Mouse (Mus musculus) cerebellum, postnatal 36 days (tissue): ENCODE measurements at regions not wholly inside any gene's neighbourhood (a gene's known extent, or its start where the extent isn't known, plus 50 kb on each side); places are given as distances from the start of the nearest gene placed in this dataset.

Experiments
- DNase-seq, 2 experiments: peaks; one replicate each; pipeline ENCODE4 v3.0.0; 2021 to 2022; ENCODE audit warnings: mixed read lengths in 2 of 2

DNA sequence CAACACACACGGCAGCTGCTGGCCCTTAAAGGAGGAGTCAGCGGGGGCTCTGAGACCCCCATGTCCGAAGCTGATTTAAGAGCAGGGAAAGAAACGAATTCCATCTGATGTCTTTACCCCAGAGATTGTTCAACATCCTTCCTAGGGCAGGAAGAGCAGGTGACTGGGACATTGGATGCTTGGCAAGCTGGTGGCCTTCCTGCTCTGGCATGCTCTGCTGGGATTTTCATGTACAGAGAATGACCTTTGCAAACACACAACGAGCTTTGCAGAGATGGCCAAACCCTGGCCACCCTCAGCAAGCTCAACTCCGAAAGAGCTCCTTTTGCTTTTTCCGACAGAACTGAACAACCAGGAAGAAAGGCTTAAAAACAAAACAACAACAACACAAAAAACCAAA lies 194.7 kb upstream of the Map3k1 start:
- DNase-seq, result no peak

DNA sequence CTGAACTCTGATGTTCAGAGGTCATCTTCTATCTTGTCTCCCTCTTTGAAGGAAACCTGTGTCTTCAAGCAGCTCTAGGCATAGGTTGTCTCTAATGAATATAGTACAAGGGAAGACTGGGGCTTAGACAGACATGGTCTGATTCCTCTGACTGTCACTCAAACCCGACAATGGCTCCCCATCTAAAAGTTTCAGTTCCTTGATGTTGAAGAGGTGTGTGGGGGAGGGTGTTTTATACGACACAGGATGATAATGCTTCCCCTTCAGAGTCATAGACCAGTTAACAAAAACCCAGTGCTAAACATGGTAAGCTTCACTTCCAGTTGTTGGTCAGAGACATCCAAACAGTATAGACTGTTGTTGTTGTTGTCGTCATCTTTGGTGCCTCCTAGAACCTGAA lies 195.3 kb upstream of the Map3k1 start:
- DNase-seq, result no peak

DNA sequence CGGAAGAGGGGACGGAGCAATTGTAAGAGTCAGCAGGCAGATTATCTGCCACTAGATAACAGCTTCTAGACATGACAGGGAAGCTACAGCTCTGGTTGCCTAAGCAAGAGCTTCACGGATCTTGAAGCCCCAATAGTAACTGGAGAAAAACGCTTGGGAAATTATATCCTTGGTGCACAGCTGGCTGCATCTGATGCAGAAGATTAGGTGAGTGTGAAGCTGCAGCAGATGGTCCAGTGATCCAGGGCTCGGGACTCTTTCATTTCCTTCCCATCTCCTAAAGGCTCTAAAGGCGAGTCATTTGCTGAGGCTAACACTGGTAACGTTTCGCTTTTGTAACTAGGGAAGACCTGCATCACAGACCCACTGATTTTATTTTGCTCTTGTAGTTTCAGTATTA lies 196.6 kb upstream of the Map3k1 start:
- DNase-seq, result no peak

DNA sequence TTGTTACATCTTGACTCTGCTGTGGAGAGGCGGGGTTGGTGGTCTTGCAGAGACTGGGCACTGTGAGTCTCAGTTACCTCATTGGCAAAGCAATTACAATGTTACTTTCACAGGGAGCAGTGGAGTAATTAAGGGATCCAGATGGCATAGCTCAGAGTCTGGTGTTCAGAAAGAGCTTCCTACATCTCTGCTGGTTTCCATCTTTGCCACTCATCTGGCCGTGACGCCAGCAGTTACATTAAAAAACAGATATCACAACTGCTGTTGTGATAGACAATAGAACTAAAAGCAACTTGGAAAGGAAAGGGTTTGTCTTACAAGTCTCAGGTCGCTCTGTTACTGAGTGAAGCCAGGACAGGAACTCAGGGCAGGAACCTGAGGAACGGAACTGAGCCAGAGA lies 200.0 kb upstream of the Map3k1 start:
- DNase-seq, result no peak

DNA sequence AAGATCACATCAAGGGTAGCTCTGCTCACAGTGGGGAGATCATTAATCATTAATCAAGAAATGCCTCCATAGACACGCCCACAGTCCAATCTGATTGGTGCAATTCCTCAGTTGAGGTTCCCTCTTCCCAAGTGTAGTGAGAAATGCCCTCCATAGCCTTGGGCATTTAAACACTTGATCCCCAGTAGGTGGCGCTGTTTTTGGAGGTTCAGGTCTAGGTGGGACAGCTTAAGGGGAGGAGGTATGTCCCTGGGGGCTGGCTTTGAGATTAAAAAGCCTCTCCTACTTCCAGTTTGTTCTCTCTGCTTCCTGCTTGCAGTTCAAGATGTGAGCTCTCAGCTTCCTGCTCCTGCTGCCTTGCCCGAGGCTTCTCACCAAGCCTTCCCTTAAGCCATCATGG lies 200.5 kb upstream of the Map3k1 start:
- DNase-seq, result no peak

DNA sequence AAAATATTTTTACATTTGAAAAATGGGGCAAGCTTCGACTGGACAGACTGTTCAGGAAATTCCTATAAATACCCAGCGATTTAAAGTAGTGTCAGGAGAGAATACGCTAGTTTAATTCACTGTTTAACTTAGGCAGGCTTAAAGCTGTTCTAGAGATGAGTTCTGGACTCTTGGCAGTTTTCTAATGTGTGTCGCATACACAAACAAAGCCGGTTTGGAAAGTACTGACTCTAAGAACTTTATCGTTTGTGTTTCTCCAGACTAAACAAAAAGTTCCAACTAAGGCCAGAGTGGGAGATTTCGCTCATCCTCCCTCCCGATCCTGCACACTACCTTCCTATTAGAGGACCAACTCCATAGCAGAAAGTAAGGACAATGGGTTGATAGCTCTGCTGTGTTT lies 201.7 kb upstream of the Map3k1 start:
- no peak for DNase-seq

DNA sequence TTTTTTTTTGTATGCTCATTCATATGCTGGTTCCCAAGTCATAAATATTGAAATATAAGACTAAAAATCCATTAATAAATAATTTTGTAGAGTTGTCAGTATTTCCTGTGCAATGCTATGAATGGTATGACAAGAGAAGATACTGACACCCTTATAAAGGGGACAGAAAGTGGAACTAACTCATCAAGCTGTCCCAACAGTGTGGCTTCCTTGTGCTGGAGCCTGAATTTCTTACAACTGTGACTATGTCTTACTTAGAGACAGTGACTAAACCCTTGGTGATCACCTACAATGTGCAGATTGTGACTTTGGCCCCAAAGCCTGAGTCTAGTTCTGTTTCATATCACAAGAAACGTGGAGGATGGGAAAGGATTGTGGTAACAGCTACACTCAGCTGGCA lies 203.8 kb upstream of the Map3k1 start:
- no peak for DNase-seq

DNA sequence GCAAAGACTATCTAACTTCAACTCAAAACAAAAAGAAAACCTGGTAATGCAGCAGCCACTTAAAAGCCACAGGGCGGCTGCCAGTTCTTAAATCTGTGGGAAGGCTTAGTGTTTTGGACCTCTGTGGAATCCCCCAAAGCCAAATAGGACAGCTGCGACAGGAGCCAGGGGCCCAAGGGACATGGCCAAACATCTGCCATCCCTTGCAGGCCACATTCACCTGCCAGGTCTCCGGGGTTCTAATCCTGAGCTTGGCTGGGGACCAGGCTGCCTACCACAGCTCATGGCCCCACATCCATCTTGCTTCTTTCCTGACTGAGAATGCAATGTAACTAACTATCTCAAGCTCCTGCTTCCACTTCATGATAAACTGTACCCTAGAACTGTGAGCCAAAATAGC lies 206.3 kb upstream of the Map3k1 start:
- no peak for DNase-seq

DNA sequence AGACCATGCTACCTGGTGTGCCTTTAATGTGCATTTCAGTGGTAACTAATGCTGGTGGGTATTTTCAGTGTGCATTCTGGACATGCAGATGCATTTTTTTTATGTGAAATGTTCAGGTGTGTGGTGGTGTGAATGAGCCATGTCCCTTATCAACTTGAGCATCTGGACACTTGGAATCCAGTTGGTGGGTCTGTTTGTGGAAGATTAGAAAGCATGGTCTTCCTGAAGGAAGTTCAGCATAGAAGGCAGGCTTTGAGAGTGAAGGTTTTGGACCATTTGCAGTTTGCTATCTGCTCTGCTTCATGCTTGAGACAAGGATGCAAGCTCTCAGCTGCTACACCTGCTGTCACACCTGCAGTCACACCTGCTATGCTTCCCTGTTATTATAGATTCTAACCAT lies 207.5 kb upstream of the Map3k1 start:
- no peak for DNase-seq

DNA sequence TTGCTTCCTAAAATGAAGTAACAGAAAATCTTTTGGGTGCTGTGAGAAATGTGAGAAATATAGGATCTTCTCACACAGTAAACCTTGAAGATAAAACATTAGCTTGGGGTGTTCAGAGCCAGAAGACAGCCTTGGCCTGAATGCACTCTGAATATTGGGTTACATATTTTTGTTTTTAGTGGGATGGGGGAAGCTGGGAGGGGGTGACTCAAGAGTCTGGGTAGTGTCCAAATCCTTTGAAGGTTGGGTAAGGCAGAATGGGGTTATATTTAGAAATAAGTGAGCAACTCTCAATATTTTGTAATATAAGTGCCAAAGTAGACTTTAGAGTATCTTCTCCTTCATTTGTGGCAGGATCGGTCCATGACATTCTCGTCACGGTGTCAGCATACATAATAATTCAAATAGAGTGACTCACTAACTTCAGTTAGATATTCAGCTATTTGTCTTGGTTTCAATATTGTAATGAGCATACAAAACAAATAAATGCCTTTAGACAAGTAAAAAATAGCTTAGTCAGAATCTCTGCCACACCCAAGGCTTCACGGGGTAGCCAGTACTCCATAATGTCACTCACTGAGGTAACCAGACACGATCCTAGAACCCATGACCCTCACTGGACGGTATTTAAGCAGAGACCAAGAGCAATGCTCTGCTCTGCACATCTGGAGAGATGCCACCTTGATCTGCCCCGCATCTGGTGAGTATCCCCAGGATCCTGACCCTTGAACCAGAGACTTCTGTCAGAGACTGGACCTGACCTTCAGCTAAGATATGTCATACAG lies 209.9 kb upstream of the Map3k1 start:
- no peak for DNase-seq

DNA sequence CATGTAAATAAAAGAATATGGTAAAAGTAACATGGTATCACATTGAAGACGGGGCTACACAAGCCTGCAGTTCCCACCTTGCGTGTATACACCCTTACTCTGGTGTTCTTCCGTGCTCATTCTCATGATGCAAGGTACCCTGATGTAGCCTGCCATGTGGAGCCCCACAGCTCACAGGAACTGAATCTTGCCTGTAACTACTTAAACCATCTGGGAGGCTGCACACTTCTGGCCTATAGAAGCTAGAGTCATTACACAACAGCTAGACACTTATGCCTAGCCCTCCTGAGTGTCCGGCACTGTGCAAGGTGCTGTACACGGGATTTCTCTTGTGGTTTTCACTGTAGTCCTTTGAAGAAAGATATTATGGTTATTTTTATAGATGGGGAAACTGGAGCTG lies 210.8 kb upstream of the Map3k1 start:
- DNase-seq, result no peak

DNA sequence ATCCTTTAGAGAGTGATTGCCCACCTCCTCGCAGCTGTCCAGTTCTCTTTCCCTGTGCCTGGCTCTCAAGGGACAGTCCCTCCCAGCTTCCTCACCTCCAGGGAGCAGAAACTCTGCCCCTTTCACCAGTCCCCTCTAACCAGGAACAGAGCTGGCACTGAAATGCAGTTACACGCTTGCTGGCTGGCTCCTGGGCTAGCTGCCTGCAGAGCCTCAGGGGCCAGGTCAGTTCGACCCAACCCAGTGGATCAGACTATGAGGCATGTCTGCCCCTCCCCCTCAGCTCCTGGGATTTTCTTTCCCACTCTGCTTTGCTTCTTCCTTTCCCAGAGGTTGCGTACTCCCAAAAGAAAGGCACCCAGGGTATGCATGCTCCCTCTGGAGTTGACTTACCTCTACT lies 214.4 kb upstream of the Map3k1 start:
- DNase-seq, result no peak

DNA sequence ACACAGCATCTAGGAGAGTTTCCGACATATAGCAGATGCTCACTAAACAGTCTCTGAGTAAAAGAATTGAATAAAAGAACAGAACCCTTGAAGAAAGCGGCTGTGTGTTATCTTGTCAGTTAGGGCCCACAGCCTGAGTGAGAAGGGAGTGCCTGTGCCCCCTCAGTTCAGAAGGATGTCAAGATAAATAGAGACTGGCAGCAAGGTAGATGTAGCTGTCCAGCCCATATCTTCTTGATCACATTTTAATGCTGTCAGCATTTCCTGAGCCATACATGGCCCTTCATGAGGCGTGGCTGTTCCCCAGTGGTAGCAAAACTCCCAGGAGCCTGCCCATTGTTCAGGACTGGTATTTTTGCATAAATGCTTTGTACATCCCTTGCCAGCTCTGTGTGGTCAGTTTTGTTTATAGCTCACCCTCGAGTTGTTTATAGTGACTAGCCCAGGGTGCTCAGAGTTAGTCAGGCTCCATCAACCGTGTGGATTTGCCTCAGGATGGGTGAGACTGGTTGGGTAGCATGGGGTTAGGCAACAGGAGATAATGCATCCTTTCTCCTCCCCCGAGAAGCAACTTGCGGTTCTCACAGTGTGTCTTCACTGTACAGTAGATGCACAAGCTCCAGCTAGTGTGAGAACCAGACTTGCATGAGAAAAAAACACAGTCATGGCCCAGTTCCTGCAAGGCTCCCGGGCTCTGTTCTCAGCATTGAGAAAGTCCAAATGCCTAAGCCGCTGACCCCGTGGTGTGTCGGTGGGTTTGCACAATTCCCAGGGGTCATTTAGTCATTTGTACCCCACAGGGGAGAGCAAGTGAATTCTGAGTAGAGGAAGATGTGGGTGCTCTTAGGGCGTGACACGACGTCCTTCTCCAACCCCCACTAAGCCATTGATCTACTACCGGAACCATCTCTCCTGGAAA lies 216.1 kb upstream of the Map3k1 start:
- DNase-seq, result no peak

DNA sequence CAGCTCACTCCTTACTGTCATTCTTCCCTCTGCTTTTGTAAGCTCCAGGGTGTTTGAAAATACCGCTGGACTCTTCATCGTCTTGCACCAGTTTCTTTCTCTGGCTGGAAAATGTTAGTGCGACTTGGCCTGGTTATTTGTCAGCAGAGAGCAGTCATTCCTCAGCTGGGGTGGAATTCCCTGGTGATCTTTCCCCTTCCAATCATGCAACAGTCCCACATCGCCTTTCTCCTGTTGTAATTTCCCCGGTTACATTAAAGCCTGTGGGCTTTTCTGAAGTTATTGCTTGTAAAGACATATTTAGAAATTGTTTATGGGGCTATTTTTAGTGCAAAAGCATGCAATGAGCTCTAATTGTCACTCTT lies 216.8 kb upstream of the Map3k1 start:
- DNase-seq, result no peak

DNA sequence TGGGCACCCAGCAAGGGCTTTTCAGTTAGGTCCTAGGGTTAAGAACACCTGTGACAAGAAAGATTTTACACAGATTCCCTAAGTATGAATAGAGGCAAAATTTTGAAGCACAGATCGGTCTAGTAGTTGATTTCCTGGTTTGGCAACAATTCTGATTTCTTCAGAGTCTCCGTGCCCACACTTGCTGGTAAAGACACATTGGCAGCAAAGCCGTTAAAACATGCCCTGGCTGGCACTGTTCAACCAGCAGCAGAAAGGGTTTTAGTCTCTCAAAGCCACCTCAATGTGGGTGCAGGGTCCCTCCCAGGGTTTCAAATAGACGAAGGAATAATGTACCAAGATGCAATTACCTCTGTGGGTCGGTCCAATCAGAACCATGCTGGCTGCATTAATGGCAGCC lies 218.9 kb upstream of the Map3k1 start:
- no peak for DNase-seq

DNA sequence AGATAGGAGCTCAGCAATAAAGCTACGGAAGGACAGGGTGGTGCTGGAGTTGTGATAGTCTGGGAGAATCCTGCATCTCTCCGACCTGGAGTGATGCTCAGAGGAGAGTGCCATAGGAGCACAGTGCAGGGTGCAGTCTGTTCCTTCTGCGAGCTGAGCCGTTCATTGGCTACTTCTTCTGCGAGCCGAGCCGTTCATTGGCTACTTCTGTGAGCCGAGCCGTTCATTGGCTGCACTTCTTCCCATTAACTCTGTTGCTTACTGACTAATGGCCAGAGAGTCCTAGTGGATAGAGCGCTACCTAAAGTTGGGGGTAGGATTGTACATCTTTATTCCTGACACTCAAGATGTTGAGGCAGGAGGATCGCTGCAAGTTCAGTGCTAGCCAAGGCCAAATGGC lies 222.3 kb upstream of the Map3k1 start:
- DNase-seq, result no peak

DNA sequence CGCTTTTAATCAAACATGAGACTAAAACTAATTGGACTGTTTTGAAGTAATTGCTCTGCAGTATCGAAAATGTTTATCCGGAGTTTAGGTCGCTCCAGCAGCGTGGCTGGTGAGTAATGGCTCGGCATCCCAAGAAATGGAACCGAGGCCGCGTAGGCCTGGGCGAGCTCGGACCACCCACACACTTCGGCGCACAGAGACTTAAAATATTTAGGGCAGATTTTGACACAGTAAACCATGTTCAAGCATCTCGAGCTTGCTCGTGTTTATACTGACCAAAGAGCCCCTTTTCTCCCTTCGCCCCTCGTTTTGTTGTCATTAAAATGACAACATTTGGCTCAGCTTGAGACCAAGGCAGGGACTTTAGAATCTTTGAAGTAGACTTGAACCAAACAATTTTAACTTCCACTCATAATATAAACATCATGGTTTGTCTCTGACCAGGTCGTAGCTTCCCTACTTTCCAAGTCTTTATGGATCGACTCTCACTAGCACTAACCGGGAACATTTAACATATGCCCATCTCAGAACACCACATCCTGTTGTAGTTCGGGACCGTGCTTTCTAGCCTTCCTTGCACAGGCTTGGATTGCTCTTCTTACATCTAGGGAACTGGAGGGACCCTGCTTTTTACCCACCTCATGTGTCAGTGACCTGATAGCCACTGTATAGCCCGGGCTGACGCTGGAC lies 223.0 kb upstream of the Map3k1 start:
- no peak for DNase-seq

DNA sequence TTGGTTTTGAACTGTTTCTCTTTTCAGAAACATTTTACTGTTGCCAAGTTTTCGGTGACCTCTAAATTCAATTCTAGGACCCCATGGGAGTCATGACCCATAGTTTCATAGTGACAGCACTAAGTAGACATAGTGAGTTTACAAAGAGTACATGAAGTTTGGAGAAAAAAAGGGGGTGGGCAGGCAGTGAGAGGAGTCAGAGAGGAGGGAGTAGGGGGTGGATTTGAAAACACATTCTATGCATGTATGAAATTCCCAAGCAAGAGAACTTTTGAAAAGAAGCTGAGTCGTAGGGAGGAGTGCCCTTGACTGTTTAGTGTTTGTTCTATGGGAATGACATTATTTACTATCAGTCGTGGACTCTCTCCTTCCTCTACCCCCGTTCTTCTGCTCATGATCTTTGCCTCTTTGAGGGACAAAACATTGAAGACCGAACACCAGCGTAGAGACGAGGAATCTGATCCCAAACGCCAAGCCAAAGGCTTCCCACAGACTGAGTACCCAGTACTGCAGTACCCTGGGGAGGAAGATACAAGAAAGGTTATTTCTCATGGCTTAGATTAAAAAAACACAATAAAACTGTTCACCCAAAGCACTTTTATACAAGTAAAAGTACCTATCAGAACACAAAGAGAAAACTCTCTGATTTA lies 229.1 kb upstream of the Map3k1 start:
- no peak for DNase-seq

DNA sequence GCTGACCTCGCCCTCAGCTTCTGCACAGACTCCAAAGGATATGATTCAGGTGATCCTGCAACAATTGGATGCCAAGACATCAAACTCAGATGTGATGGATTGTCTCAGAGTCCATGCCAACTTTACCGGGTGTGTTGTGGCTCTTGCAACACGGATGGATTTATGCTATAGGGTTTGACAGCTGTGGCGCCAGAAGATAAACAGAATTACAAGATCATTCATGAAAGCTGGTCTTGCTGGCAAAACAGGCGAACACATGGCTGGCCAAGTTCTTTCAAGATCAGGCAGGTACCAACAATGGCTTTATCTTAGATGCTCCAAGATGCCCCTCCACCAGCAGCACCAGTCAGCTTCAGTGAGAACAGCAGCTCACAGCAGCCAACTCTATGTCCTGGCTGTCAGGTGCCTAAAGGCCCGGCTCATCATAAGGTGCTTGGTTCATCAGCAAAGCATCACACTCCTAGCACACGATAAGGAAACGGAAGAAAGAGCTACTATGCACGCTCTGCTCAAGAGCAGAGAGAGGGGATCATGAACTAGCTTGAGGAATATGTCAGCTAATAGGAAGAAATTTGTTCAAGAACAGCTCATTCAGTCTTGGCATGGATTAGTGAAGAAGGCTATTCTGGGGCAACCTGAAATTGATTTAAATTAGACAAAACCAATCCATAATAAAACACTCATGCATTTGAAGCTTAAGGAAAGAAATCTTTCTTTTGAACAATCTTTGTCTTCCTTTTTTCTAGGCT lies 229.9 kb upstream of the Map3k1 start:
- DNase-seq, result no peak

DNA sequence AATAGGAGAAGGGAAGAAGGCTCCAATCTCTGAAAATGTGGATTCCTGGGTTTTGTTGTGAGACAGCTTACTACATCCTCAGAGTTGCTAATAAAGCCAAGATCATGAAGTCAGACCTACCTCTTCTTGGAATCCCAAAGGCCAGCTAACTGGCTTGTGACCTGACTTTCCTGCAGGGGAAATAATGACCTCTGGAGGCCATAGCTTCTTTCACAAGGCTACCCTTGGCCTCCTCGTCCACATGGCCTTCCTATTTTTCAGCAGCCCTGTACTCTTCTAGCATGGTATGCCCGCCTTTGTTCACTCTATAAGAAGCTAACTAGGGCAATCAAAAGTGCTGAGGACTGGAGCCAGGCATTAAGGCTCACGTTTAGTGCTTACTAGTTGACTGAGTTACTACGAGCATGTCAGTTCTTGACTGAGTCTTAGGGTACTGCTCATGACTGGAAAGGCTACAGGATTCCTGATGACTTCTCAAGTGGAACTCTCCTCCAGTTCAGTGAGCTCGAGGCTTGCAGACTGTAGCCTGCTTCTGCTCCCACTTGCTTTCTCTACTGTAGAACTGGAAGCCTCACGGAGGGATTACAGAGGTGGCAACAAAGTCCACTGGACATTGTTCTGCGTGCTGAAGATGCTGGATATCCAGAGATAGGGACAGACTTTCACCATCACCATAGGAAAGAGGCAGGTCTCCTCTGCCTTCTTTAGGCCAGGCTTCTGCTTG lies 230.8 kb upstream of the Map3k1 start:
- no peak for DNase-seq

DNA sequence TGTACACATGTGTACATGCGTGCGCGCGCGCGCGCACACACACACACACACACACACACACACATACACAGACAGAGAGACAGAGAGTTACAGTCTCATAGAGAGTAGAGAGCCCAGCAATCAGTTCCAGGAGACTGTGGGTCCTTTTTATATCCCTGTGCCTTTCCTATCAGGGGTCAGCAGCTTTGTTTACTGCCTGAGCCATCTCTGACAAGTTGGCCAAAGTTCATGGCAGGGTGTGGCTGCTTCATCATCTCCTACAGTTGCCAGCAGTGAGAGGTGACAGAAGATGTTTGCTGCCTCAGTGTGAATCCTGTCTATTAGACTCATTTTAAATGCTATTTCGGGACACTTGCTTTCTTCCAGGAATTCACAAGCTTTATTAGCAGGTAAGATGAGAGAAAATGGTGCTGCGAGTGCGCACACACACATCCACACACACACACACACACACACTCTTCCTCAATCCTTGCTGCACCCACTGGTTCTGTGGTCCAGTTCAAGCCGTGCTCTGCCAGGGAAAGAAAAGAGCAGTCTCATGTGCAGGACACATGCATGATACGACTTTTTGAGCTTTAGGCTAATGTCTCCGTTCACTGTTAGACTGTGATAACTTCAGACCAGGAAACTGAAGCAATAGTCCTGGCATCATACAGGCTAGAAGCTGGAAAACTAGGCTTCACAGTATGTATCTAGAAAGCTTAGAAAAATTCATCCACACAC lies 234.9 kb upstream of the Map3k1 start:
- no peak for DNase-seq
